Mouse (Mus musculus): ENCODE results near the gene Grk5.
A peak's percentile ranks its signal among the peaks of the same experiment; 100 is the strongest.

Gene Grk5

DNA sequence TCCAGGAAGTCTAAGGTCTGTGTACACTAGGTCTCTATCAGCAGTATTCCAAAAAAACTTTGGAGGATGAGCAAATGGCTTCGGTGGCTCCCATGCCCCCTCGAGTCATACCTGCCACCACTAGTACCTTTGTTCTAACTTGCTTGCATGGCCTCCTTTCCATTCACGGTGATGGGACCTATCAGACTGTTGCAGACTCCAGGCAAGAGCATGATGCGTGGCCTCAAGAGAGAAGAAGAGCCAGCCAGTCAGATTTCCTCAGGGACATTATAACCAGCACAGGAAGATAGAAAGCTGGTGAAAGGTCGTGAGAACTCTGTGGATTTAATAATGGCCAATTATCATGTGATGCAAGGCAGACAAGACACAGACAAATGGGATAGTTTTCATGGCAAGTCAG is 91.8 kb downstream of the Grk5 start:
- DNase-seq: no peak

DNA sequence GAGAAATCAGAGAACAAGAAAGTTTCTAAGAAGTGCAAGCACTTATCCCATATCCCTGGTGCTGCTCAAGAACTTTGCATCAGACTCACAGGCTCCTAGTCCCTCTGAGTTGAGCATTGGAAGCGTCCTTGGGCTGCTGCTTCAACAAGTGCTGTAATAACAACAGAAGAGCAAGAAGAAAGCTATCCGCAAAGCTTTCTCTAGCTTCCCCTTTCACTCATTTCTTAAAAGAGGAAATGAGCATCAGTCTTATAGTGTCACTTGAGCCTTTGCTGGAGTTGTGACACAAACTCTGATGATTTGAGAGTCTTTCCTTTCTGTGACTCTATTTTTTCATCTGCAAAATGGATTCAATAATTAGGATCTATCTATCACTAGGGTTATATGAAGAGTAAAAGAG is 92.3 kb downstream of the Grk5 start:
- no peak for DNase-seq

- DNase-seq: no peak
Measured at GRCm38 (mm10) chr19:60989766-60990165, 100.2 kb downstream of the Grk5 start.

DNA sequence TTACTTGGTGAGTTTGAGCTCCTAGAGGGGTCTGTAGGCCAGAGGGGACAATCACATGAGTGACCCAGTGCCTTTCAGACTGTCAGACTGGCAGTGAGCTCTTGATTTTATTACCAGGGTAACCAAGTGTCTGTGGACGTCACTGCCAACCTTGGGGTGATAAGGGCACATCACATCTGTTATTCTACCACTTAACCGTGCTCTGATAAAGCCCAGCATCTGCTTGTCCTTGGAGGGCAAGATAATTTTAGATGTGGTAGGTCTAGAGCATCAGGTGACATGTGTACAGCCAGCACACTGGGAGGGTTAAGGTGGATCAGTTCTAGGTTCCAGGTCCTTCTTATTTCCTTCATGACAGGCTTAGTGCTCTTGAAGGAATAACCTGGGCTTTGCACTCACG is 104.7 kb downstream of the Grk5 start:
- DNase-seq: no peak

- no peak for DNase-seq
Measured at GRCm38 (mm10) chr19:60994845-60995244, 105.3 kb downstream of the Grk5 start.

DNA sequence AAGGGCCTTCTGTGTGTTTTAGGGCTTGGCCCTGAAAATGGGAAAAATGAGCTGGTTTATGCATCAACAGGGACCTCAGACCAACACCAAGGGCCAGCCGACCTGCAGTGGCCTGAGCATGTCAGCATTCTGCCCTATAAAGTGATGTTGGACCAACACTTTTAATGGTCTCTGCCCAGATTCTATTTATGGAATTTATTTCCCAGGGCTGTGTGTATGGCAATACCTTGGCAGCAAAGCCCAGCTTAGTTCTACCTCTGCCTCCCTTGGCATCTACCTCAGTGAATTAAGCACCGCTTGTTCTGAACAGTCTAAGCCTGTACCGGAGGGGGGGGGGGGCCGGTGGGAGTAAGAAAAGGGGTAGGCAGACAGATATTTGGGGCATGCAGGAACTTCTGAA is 108.2 kb downstream of the Grk5 start:
- DNase-seq: no peak

DNA sequence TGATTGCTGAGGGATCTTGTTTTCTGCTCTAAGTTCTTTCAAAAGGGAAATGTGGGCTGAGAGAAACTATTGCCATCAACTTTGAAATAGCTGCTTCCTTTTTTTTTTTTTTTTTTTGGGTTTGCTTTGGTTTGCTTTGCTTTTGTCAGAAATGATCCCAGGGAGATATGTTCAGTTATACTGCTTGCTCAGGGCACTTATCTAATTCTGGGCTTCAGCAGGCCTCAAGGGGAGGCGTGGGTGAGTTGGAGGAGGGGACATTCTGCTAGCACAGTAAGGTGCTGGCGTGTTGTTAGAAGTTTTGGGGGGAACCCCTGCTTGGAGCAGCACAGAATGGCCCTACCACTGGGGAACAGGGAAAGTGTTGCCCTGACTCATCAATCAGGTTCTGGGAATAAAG is 110.1 kb downstream of the Grk5 start:
- DNase-seq: no peak

DNA sequence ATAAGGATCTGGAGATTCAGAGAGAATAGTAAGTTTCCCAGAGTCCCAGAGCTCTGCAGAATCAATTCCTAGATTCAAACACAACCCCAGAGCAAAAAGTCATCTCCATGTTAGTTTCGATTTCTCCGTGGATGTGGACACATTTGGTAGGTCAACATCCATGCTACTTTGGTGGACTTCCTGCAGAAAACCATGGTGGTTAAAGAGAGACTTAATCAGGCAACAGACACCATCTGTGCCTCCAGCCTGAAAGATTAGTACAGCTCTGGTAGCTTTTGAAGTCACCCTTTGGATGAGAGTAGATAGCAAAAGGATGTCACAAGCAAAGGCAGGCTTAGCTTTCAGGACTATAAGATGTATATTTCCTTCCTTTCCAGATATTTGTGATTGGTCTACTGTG is 111.4 kb downstream of the Grk5 start:
- no peak for DNase-seq

DNA sequence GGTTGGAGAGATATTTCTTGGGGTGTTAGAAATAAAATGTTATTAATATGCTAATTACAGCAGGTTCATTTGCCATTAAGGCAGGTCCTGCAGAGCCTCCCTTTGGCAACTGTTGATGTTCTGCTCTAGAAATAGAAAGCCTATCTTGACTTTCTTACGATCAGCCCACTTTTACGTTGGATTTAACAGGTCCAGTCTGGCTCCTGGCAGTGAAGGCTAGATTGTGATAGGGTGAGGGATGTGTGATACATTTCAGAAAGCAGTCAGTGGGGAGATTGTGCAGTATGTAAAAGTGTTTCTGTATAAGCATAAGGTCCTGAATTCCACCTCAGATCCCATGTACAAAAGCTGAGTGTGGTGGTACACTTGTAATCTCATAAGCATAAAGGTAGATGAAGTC is 119.7 kb downstream of the Grk5 start:
- peak; percentile 23 for DNase-seq

GRCm38 (mm10) chr19:61017477-61018266 is 128.1 kb downstream of the Grk5 start:
- no peak for DNase-seq

GRCm38 (mm10) chr19:61021502-61021901 is 132.0 kb downstream of the Grk5 start:
- no peak for DNase-seq

DNA sequence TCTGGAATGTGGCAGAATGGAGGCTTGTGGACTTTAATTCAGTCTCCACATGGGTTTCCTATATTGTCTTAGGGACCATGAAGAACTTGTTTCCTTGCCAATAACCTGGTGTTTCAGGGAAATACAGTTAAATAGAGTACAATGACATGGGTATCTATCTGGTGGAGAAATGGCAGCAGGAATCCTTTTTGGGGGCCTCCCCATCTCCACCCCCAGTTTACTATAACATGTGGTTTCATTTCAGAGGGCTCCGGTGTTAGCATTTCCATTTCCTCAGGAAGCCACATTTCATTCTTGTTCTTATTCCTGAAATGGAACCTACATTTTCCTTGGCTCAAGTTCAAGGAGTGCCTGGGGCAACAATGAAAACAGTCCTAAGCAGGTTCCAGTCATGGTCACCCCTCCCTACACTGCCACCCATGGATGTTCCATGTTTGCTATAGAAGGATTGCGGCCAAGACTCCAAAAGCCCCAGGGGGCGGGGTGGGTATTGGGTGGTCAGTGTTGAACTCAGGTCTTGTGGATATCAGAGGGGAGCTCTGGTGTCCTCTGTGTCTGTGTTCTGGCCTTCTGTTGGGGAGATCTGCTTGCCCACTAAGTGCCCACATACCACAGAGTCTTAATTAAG is 132.5 kb downstream of the Grk5 start:
- DNase-seq: peak; percentile 8

- DNase-seq: no peak
Measured at GRCm38 (mm10) chr19:61031570-61031969, 142.0 kb downstream of the Grk5 start.

GRCm38 (mm10) chr19:61039151-61039550 is 149.6 kb downstream of the Grk5 start:
- no peak for DNase-seq

GRCm38 (mm10) chr19:61048646-61049045 is 159.1 kb downstream of the Grk5 start:
- no peak for DNase-seq

GRCm38 (mm10) chr19:61049413-61049812 is 159.9 kb downstream of the Grk5 start:
- no peak for DNase-seq

GRCm38 (mm10) chr19:61051151-61051550 is 161.6 kb downstream of the Grk5 start:
- no peak for DNase-seq

DNA sequence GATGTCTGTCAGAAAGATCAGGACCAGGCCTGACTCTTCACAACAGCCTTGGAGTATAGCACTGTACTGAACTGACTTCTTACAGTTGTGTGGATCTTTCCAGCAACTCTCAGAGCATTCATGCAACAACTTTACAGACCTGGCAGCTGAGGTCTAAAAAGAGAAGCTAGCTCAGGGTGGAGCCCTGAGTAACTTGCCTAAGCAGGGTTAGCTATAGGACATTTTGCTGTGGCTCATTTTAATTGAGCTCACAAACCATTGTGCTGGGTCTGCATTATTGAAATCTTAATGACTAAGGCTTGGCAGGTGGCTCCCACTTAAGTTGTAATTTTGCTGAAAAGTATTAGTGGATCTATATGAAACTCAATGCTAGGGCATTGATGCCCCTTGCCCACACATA is 162.5 kb downstream of the Grk5 start:
- no peak for DNase-seq

DNA sequence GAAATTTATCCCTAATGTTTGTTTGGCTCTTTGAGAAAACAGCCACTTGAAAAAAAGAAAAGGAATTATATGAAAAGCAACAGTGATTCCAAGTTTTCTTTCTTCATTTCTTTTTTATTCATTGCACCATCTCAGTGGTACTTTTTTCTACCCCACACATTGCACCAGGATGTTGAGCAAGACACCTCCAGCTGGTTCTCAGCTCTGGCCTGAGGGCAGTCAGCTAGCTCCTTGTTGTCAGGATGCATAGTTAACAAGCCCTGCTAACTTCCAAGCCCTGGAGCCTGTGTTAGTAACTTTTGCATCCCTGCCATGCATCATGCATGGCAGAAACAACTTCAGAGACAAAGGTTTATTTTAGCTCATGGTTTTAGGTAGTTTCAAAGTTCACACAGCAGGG is 163.2 kb downstream of the Grk5 start:
- DNase-seq: no peak

DNA sequence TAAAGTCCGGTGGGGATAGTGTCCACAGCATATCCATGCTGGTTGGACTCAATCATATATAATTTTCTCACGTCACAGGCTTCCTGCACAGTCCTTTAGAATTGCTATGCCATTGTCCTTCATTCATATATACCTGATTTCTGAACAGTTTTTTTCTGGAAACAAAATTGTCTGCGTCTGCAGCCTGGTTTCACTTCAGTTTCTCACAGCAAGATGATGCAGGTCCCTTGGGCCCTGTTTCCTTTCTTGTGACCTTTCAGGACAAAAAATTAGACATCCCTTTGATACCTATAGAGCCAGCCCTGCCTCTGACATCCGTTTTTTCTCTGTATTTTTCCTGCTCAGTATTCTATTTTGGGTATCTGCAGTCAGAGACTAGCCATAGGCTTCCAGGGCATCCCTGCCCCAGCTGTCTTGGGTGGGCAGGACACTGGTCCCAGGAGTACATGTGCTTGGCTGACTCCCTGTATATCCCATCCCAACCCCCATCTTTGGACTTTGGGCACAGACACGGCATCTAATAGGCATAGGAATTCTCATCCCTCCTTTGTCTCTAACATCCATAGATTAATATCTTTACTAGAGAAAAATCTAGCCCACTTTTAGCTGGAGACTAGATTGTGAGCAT is 167.3 kb downstream of the Grk5 start:
- no peak for DNase-seq

DNA sequence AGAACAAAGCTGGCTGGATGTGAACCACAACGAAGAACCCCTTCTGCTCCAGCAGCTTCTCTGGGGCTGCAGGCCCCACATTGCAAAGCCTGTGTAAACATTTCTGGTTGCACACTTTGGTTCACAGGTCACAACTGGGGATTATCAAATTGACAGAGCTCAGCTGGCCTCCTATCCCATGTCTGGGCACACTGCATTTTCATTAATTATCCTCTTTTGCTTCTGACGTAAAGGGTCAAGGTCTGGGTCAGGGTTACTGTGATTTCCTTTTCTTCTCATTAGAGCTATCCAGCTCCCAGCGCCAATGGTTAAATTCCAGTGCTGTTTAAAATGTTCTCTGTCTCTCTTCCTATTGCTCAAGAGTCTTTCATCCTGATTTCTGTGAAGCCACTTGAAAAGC is 168.0 kb downstream of the Grk5 start:
- peak; percentile 32 for DNase-seq

DNA sequence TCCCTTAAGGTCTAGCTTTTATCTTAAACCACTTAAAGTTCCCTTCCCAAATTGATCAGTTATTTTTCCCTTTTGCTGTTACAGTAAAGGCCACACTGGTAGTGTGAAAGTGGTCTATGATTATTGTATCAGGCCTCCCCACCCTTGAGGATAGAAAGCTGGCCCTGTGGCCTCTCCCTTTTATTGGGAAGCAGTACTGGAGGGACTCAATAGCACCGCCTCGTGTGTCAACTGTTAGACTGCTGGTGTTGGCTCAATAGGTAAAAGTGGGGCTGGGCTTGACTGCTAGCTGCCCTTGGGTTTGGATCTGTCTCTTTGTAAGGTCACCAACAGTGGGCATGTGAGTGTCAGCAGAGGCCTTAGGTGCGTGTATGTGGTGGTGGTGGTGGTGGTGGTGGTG is 174.8 kb downstream of the Grk5 start:
- no peak for DNase-seq

GRCm38 (mm10) chr19:61065011-61065410 is 175.5 kb downstream of the Grk5 start:
- DNase-seq: peak; percentile 22

- DNase-seq: no peak
Measured at GRCm38 (mm10) chr19:61078622-61079021, 189.1 kb downstream of the Grk5 start.

All from kidney, adult 18-20 months (tissue).